In genomic region chr9:25482322-25482998, GRCm38 (mm10) we compare ENCODE assay signal across 7 mouse cellular contexts. TPM values are rescaled to one million over a fixed set of nuclear protein-coding genes. Genes with fewer than 3 reads are reported as not detected.
A peak's percentile ranks its signal among the peaks of the same experiment; 100 is the strongest.
DNase-seq lines count a peak whose midpoint lies in the region; ATAC-seq lines count a peak whose summit lies in the region.

No protein-coding gene starts in this region.

- no peaks in the 10 kb centered on the region for H3K27me3 ChIP-seq in lung, embryonic 15.5 days
- H3K27me3 ChIP-seq in embryonic facial prominence, embryonic 13.5 days: no peaks in the 10 kb centered on the region
- peaks cover 8% of the 10 kb centered on the region for H3K27me3 ChIP-seq in hindbrain, embryonic 13.5 days
- peaks cover 44% of the 10 kb centered on the region for H3K27me3 ChIP-seq in megakaryocyte, embryonic 14.5 days (replicated peaks)

- ATAC-seq in lung, embryonic 15.5 days (ENCODE audit: borderline replicate concordance, extremely low read depth, low FRiP score, low TSS enrichment): no peak
- ATAC-seq in embryonic facial prominence, embryonic 13.5 days (ENCODE audit: insufficient number of reproducible peaks, insufficient read depth, low FRiP score, low TSS enrichment, low read depth): no peak
- no peak for ATAC-seq in hindbrain, embryonic 13.5 days (ENCODE audit: low FRiP score)

- no peaks in the 10 kb centered on the region for H3K36me3 ChIP-seq in lung, embryonic 15.5 days
- no peaks in the 10 kb centered on the region for H3K36me3 ChIP-seq in embryonic facial prominence, embryonic 13.5 days
- no peaks in the 10 kb centered on the region for H3K36me3 ChIP-seq in hindbrain, embryonic 13.5 days
- H3K36me3 ChIP-seq in megakaryocyte, embryonic 14.5 days (replicated peaks; ENCODE audit: low read length): no peaks in the 10 kb centered on the region

- DNase-seq in lung, adult 18-20 months: no peak
- DNase-seq in right cerebral cortex, postnatal 4 days: no peak
- no peak for DNase-seq in left cerebral cortex, adult 9 months (ENCODE audit: low spot score in 2 of 2)

- H3K4me1 ChIP-seq in lung, embryonic 15.5 days: peaks cover 60% of the 10 kb centered on the region
- H3K4me1 ChIP-seq in embryonic facial prominence, embryonic 13.5 days: peaks cover 53% of the 10 kb centered on the region
- peaks cover 28% of the 10 kb centered on the region for H3K4me1 ChIP-seq in hindbrain, embryonic 13.5 days (replicated peaks)
- peaks cover 20% of the 10 kb centered on the region for H3K4me1 ChIP-seq in megakaryocyte, embryonic 14.5 days

- H3K4me2 ChIP-seq in lung, embryonic 15.5 days: peak overlapping the region; percentile 97
- H3K4me2 ChIP-seq in embryonic facial prominence, embryonic 13.5 days: peak overlapping the region; percentile 79
- peak overlapping the region; percentile 78 for H3K4me2 ChIP-seq in hindbrain, embryonic 13.5 days

- H3K27ac ChIP-seq in lung, embryonic 15.5 days: no peak overlapping the region
- H3K27ac ChIP-seq in embryonic facial prominence, embryonic 13.5 days: no peak overlapping the region
- H3K27ac ChIP-seq in hindbrain, embryonic 13.5 days: no peak overlapping the region

- H3K9ac ChIP-seq in lung, embryonic 15.5 days: no peak overlapping the region
- peak overlapping the region; percentile 84; the same call in 1 of the 2 replicates for H3K9ac ChIP-seq in embryonic facial prominence, embryonic 13.5 days
- H3K9ac ChIP-seq in hindbrain, embryonic 13.5 days: 0 out of 2 replicates have a peak overlapping the region, but pooled peaks have one; percentile 80

- no peaks in the 10 kb centered on the region for H3K9me3 ChIP-seq in lung, embryonic 15.5 days
- no peaks in the 10 kb centered on the region for H3K9me3 ChIP-seq in embryonic facial prominence, embryonic 13.5 days
- no peaks in the 10 kb centered on the region for H3K9me3 ChIP-seq in hindbrain, embryonic 13.5 days
- H3K9me3 ChIP-seq in megakaryocyte, embryonic 14.5 days: no peaks in the 10 kb centered on the region

- H3K4me3 ChIP-seq in lung, embryonic 15.5 days: peak overlapping the region; percentile 73
- H3K4me3 ChIP-seq in embryonic facial prominence, embryonic 13.5 days: peak overlapping the region; percentile 70
- H3K4me3 ChIP-seq in hindbrain, embryonic 13.5 days: peak overlapping the region; percentile 74
- H3K4me3 ChIP-seq in megakaryocyte, embryonic 14.5 days (replicated peaks): peak overlapping the region; percentile 93

- WGBS in lung, embryonic 15.5 days: 46% methylated on average over 22 of the region's 22 CpGs
- whole genome bisulfite sequencing in embryonic facial prominence, embryonic 13.5 days: 41% methylated on average over 22 of the region's 22 CpGs
- WGBS in hindbrain, embryonic 13.5 days: 48% methylated on average over 22 of the region's 22 CpGs

RNA-seq across cellular contexts. Expression of gene Eepd1, which starts 1.1 kb away (rescaled TPM):
- polyA plus RNA-seq in lung, embryonic 15.5 days (2015; fragmentation: Nextera tagmentation; extraction: Ambion mirVana): 10.6 and 10.9 TPM in 2 replicates
- 15.8 and 17.8 TPM in 2 replicates for polyA plus RNA-seq in embryonic facial prominence, embryonic 13.5 days (2015; fragmentation: Nextera tagmentation; extraction: Ambion mirVana)
- 7.0 and 8.0 TPM in 2 replicates for polyA plus RNA-seq in hindbrain, embryonic 13.5 days (2015; fragmentation: Nextera tagmentation; extraction: Ambion mirVana)
- 2.1 and 3.3 TPM in 2 replicates for polyA plus RNA-seq in megakaryocyte, embryonic 14.5 days (2012; ENCODE audit: insufficient read depth, low replicate concordance)
